Mouse (Mus musculus) left cerebral cortex, adult 2 months (tissue): ENCODE results near the gene Stip1. TPM values are rescaled to one million over a fixed set of nuclear protein-coding genes. Genes with fewer than 3 reads are reported as not detected.

Experiments
- DNase-seq, 2 experiments: peaks; one replicate each; pipeline ENCODE4 v3.0.0; 2021 to 2022; ENCODE audit warnings: low spot score in 2 of 2, mixed read lengths in 1 of 2; ENCODE audit errors: extremely low spot score in 1 of 2
- H3K27ac ChIP-seq: fragments of 200-600 bp; 2 replicates; pipeline ENCODE4 v1.8.1; 2022
- H3K4me3 ChIP-seq: fragments of 200-600 bp; 2 replicates; pipeline ENCODE4 v1.8.1; 2022
- CTCF ChIP-seq: fragments of 200-600 bp; IDR thresholded peaks from 2 replicates; pipeline ENCODE4 v1.8.1; 2022; ENCODE audit warnings: antibody characterized with exemption, mild to moderate bottlenecking, moderate library complexity
- intact Hi-C: fragments of 180-260 bp; cut with DNase I; formaldehyde crosslinking; loops from one replicate; pipeline ENCODE4 v1.15.1; 2025
- total RNA-seq, 2 experiments: library from RNA; stranded (reverse); gene quantifications; 2 replicates each; pipeline ENCODE4 v1.2.3; 2021

Stip1 gene
- total RNA-seq, 2 experiments from 2014 or later, result 198 to 205 TPM

DNA sequence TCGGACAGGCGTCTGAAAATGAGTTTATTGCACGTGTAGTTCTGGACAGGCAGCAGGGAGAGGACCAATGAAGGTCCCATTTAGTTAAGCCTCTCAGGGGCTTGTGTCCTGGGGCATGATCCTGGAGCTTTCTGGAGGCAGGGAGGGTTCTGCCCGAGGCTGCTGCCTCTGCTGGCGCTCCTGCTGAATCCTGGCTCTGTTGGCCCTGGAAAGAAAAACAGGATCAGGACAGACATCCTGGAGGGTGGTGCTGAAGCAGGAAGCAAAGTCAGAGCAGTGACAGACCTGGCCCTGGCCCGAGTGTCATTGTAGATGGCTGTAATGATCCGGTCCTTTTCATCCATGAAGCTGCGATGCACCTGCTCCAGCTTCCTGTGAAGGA, 51.9 kb downstream of the Stip1 start:
- no peak for TF ChIP-seq CTCF
- peak overlapping the region; percentile 78 for H3K4me3 ChIP-seq
- intact Hi-C loops, result no loop called here
- no peak for DNase-seq
- peak overlapping the region; percentile 97 for H3K27ac ChIP-seq

DNA sequence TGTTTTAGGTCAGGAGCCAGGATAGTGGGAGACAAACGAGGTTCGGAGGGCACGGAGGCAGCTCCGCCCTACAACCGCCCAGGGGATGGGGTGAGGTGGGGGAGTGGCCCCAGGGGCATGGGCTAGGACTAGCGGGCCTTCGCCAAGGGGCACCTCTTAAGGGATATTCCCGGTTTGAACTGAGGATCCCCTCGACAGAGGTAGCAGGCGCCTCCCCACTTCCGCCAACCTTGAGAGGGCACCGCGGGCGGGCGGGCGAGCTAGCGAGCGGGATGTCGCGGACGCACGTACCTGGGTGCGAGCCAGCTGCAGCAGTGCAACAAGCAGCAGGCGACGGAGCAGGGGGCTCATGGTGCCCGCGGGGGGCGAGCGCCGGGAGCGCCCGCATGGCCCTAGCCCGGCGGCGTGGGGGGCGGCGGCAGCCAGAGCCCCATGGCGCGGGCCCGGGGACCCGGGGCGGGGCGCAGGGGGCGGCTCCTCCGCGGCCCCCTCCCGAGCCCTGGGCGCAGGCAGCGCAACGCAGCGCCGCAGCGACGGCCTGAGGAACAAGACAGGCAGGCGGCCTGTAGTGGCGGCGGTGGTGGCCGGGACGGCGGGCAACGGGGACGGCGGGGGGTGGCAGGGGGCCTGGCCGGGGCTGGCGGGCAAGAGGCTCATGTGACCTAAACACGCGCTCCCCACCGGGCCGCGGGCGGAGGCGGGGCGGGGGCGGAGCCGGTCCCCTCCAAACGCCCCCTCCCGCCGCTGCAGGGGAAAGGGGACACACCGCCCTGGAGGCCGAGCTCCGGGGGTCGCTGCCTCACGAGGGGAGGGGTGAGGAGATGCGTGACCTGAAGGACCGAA, 52.5 kb downstream of the Stip1 start, which contains the start of gene Vegfb:
Gene Vegfb, minus strand, starts transcription at position 591 of the 843 bp plus-strand sequence.
- peak; percentile 62 to 65 for DNase-seq
- TF ChIP-seq CTCF, result no peak
- intact Hi-C loops, result no loop called here
- peak within 1 kb of the TSS; percentile 97 for H3K27ac ChIP-seq
- H3K4me3 ChIP-seq, result peak within 1 kb of the TSS; percentile 78

DNA sequence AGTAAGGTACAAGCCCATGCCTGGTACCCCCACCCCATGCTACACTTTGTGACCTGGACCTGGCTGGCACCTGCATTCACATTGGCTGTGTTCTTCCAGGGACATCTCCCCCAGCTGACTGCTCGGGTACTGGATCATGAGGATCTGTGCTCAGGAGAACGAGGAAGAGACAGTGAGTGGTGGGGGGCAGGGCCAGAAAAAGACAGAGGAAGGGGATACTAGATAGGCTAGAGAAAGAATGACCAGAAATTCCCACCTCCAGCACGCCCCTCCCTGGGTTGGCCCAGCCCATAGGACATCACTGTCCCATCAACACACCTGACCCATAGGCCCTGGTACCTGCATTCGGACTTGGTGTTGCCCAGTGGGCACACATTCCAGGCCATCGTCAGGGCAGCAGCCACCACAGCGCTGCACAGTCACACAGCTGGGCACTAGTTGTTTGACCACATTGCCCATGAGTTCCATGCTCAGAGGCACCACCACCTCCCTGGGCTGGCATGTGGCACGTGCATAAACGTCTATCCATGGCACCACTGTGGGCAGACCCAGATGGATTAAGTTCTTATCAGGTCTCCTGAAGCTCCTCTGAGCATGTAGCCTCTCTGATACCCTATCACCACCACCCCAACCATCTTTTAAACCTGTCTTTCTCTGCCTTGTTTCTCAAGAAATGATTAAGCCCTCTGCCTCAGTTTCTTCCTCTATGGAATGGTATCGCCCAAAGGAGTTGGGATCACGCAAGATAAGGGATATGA, 53.6 kb downstream of the Stip1 start:
- TF ChIP-seq CTCF, result no peak
- Histone ChIP-seq H3K4me3 (peak overlapping the region; percentile 78), H3K27ac (peak overlapping the region; percentile 97)
- DNase-seq, result no peak
- intact Hi-C loops, result no loop called here

DNA sequence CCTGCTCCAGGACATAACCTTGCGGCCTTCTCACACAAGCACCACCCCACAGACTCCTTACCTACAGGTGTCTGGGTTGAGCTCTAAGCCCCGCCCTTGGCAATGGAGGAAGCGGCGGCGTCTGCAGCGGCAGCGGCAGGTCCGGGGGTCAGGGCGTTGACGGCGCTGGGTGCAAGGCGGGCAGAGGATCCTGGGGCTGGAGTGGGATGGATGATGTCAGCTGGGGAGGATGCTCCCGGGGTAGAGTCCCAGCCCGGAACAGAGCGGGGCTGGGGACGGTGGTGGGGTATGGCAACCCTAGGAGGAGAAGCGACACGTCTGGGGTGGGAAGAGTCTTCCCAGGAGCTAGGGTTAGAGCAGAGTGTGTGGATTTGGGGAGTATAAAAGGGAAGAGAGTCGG, 54.5 kb downstream of the Stip1 start:
- intact Hi-C loops, result no loop called here
- Histone ChIP-seq H3K4me3 (no peak overlapping the region), H3K27ac (no peak overlapping the region)
- DNase-seq, result no peak
- no peak for TF ChIP-seq CTCF

DNA sequence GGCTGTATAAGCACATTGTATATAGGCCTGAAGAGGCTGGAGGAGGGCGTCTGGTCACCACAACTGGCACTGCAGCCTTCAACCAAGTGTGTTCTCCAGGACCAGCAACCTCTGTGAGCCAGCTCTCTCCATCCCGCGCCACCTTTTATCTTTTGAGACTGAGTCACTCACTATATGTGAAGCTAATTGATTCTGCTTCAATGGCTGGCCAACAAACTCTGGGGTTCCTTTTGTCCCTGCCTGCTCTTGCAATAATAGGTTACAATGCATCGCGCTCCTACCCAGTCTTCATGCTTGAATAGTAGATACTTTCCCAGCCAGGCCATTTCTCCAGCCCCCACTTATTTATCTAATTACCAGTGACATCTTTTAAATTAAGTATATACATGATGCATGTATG, 56.1 kb downstream of the Stip1 start:
- no peak overlapping the region for H3K4me3 ChIP-seq
- intact Hi-C loops, result no loop called here
- TF ChIP-seq CTCF, result no peak
- DNase-seq, result no peak
- no peak overlapping the region for H3K27ac ChIP-seq

DNA sequence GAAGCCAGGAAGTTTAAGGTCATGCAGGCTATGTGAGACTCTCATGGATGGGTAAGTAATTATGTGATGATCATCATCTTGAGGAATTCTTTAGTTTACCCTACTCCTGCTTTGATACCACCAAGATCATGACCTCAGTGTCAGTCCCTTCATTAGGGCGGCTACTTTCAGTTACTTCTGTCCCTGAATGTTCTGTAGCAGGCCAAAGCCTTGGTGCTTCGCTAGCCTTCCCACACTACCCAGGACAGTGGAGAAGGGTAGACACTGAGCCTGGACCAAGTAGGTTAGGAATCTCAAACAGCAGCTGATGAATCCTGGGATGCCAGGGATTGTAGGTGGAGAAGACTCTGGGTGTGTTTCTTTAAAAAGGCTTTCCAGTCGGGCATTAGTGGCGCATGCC, 58.3 kb downstream of the Stip1 start:
- no peak for DNase-seq
- Histone ChIP-seq H3K27ac (no peak overlapping the region; the same call in 1 of the 2 replicates), H3K4me3 (no peak overlapping the region)
- intact Hi-C loops, result no loop called here
- TF ChIP-seq CTCF, result no peak

DNA sequence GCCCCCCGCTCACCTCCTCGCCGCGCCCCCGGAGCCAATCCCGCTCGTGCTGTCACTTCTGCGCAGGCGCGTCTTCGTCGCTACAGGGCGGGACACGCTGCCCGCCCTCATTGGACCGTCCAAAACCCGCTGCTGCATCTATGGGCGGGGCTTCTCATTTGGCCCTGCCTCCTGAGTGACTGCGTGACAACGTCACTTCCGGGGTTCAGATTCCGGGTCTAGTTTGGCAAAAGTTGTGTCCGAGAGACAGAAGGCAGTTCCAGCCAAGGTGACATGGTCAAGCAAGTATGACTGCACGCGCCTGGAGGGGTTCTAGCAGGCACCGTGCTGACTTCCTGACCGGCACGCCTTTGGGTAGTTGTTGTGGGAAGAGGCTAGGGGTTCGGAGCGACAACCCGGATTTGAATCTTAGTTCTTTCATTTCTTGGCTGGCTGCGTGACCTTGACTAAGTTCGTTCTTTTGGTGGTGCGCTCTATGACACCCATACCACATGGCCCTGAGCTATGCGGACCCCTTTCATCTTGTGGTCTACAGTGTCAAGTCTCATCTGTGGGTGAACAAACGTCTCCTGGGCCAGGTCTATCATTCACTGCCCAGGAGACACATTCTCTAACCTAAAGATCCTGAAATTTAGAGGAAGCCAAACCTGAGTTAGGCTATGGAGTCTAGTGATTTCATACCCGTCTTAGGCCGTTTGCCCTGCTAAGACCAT, 59.2 kb downstream of the Stip1 start, which contains the start of gene Fkbp2:
Gene Fkbp2, minus strand, starts transcription at position 121 of the 713 bp plus-strand sequence.
- intact Hi-C loops, result no loop called here
- peak within 1 kb of the TSS; percentile 99 for H3K27ac ChIP-seq
- TF ChIP-seq CTCF, result no peak

DNA sequence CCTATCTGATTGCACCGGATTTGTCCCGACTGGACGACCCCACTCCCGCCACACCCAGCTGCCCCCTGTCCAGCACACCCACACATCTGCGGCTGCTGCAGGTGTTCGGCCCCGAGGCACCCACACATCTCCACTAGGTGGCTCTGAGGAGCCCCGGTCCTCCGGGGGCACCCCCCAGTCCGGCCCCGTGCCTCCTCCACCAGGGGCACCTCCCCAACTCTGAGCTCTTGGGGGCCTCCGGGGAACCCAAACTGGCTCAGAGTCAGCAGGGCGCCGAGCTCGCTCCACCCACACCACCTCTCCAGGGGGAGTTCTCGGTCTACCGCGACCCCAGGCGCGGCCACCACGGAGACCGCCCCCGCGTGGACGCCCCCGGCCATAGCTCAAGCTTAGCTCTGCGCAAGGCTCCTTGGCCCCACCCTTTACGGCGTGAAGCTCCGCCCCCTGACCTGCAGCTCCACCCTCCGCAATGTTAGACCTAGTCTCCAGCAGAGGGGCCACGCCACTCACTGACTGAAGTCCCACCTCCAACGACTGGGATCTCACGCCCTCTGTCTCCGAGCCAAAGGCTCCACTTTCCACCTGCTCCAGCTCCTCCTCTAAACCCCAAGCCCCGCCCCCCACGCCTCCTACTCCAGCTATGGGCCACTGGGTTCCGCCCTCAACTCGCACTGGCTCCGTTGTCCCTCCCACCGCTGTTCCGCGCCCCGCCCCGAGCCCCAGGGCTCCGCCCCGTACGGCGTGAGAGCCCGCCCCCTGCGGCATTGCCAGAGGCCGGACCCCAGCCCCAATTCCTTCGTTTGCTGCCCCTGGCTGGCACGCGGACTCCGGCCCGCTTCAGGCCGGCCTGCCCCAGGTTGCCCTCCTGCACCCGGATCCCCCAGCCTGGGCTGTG, 60.0 kb downstream of the Stip1 start:
- H3K27ac ChIP-seq, result peak overlapping the region; percentile 99
- TF ChIP-seq CTCF, result peak; percentile 66
- peak; percentile 98 to 100 for DNase-seq
- peak overlapping the region; percentile 91 for H3K4me3 ChIP-seq
- intact Hi-C loops, result loop anchor here (2.0 to 5.0 kb wide), 2 partner anchors 37 to 57 kb away; partner anchors contain the start of genes Bad and Gpr137

More for the DNA sequence above, 59.2 kb downstream of the Stip1 start, which contains the start of gene Fkbp2:
- peak within 1 kb of the TSS; percentile 91 for H3K4me3 ChIP-seq
- peak; percentile 97 to 98 for DNase-seq

DNA sequence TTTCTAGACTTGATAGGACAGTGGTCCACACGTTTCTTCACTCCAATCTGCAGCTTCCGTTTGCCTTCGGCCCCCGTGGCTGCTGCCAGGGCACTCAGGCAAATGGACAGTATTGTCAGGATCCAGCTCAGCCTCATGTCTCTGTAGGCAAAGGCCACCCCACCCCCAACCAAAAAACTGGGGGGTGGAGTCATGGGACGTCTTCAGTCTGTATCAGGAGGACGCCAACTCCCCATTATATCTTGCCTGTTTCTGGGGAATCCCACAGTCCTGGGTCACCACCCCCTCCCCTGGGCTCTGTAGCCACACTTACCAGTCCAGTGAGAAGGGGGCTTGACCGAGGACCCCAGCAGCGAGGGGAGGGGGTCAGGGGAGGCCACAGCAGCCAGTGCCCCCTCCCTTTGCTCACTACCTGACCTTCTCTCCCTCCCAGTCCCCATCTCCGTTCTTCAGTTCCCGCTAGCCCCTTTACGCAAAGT, 60.7 kb downstream of the Stip1 start:
- intact Hi-C loops, result loop anchor here (2.0 to 5.0 kb wide), 2 partner anchors 37 to 56 kb away; partner anchors contain the start of genes Bad and Gpr137
- DNase-seq, result peak; percentile 43
- H3K4me3 ChIP-seq, result peak overlapping the region; percentile 91
- TF ChIP-seq CTCF, result no peak
- peak overlapping the region; percentile 99 for H3K27ac ChIP-seq

DNA sequence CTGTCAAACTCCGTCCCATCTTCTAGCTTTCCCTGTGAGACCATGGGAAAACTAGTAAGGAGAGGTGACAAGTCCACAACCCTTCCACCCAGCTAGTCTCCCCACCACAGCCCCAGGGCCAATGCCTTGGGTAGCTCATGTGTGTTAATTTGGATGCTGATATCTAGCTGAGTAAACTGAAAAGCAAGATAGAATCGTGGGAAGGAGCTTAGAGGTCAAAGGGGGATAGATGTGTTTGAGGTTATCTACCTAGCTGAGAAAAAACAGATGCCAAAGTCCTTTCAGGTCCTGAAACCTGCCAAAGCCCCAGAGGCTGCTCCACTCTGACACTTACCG, 61.2 kb downstream of the Stip1 start:
- TF ChIP-seq CTCF, result no peak
- Histone ChIP-seq H3K4me3 (peak overlapping the region; percentile 91), H3K27ac (peak overlapping the region; percentile 99; the same call in 1 of the 2 replicates)
- intact Hi-C loops, result loop anchor here (2.0 to 5.0 kb wide), 2 partner anchors 36 to 56 kb away; partner anchors contain the start of genes Bad and Gpr137
- no peak for DNase-seq
